Mouse (Mus musculus) kidney, postnatal 0 days (tissue): ENCODE results near the gene Usp25. TPM values are rescaled to one million over a fixed set of nuclear protein-coding genes. Genes with fewer than 3 reads are reported as not detected.
A peak's percentile ranks its signal among the peaks of the same experiment; 100 is the strongest.

ENCODE experiments used
- ATAC-seq: fragments of 200-750 bp; cut with Nextera tagmentation; replicated peaks from 2 replicates; pipeline ENCODE4 v1.8.0; 2017; ENCODE audit warnings: low read depth, moderate number of reproducible peaks, moderate TSS enrichment, moderate library complexity; ENCODE audit not compliant: low FRiP score
- DNase-seq: peaks from one replicate; pipeline ENCODE4 v3.0.0-alpha.2; 2016; ENCODE audit warnings: low spot score
- H3K27ac ChIP-seq: fragments of 300-500 bp; sonication (generic); 2 replicates; pipeline ENCODE4 v1.5.1; 2014; ENCODE audit warnings: mild to moderate bottlenecking
- H3K27me3 ChIP-seq: fragments of 300-500 bp; sonication (generic); 2 replicates; pipeline ENCODE4 v1.6.1; 2014; ENCODE audit warnings: low read length, mixed read lengths; ENCODE audit not compliant: insufficient read depth
- H3K36me3 ChIP-seq: fragments of 300-500 bp; sonication (generic); 2 replicates; pipeline ENCODE4 v1.6.1; 2014; ENCODE audit warnings: low read length, mixed read lengths; ENCODE audit not compliant: insufficient read depth
- H3K4me1 ChIP-seq: fragments of 300-500 bp; sonication (generic); replicated peaks from 2 replicates; pipeline ENCODE4 v1.6.1; 2014; ENCODE audit warnings: antibody characterized with exemption, low read length, mixed read lengths; ENCODE audit not compliant: insufficient read depth
- H3K4me2 ChIP-seq: fragments of 300-500 bp; sonication (generic); 2 replicates; pipeline ENCODE4 v1.6.1; 2014; ENCODE audit warnings: mild to moderate bottlenecking, low read length, moderate library complexity, mixed read lengths
- H3K4me3 ChIP-seq: fragments of 300-500 bp; sonication (generic); replicated peaks from 2 replicates; pipeline ENCODE4 v1.5.1; 2014; ENCODE audit warnings: low read depth, low read length
- H3K9ac ChIP-seq: fragments of 300-500 bp; sonication (generic); 2 replicates; pipeline ENCODE4 v1.6.1; 2014; ENCODE audit warnings: low read depth, low read length
- H3K9me3 ChIP-seq: fragments of 300-500 bp; sonication (generic); replicated peaks from 2 replicates; pipeline ENCODE4 v1.6.1; 2016; ENCODE audit warnings: low read length, inconsistent platforms, mixed read lengths
- CTCF ChIP-seq: IDR thresholded peaks from 2 replicates; pipeline ENCODE4 v1.5.1; 2016; ENCODE audit warnings: antibody characterized with exemption, low read depth, mild to moderate bottlenecking, moderate library complexity
- WGBS: fragments of 180-500 bp; shearing (Covaris S2); extraction: QIAGEN DNeasy Blood & Tissue Kit; methylation state at CpG from one replicate; pipeline ENCODE4 v1.1.7; 2014; 5-methylcytosine and 5-hydroxymethylcytosine counted together
- polyA plus RNA-seq: library from polyadenylated mRNA; unstranded; fragments of >200 nt; fragmentation: Nextera tagmentation; extraction: Ambion mirVana; gene quantifications from 2 replicates; pipeline ENCODE4 v1.2.1, GENCODE M21; 2015

The Usp25 gene
- polyA plus RNA-seq, 1 experiment from 2014 or later = 21.7 TPM

DNA sequence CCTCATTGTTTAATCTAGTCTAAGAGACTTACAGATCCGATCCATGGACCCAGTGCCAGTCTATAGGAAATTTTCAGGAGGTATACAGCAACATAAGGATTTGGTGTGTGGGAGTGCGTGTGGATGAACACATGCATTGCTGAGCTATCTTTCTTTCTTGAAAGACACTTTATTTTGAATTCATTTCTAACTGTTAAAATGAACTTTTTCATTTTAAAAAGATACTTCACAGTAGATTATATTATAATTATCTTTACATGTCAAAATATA lies 64.2 kb downstream of the Usp25 start:
- Histone ChIP-seq H3K4me1 (no peaks in the 10 kb centered on the region), H3K4me3 (no peak overlapping the region), H3K4me2 (no peak overlapping the region), H3K27me3 (no peaks in the 10 kb centered on the region), H3K9me3 (no peaks in the 10 kb centered on the region), H3K27ac (no peak overlapping the region), H3K9ac (no peak overlapping the region), H3K36me3 (peaks cover 47% of the 10 kb centered on the region)
- no peak for ATAC-seq
- no peak for DNase-seq
- TF ChIP-seq CTCF = no peak
- 92% methylated on average over 2 of the region's 2 CpGs for WGBS

GRCm38 (mm10) chr16:77084071-77084470 lies 70.6 kb downstream of the Usp25 start:
- WGBS = 78% methylated on average over 2 of the region's 2 CpGs

GRCm38 (mm10) chr16:77089806-77090205 lies 76.3 kb downstream of the Usp25 start:
- Histone ChIP-seq H3K27ac (no peak overlapping the region), H3K4me1 (no peaks in the 10 kb centered on the region), H3K36me3 (peaks cover 12% of the 10 kb centered on the region), H3K9me3 (no peaks in the 10 kb centered on the region), H3K4me3 (no peak overlapping the region), H3K4me2 (no peak overlapping the region), H3K27me3 (no peaks in the 10 kb centered on the region), H3K9ac (no peak overlapping the region)
- ATAC-seq = no peak
- TF ChIP-seq CTCF = no peak
- 90% methylated on average over 3 of the region's 3 CpGs for WGBS
- DNase-seq = no peak

More at GRCm38 (mm10) chr16:77084071-77084470, 70.6 kb downstream of the Usp25 start:
- DNase-seq (no peak), ATAC-seq (no peak)
- TF ChIP-seq CTCF = no peak
- H3K4me3 ChIP-seq = no peak overlapping the region
- no peaks in the 10 kb centered on the region for H3K4me1 ChIP-seq
- H3K27ac ChIP-seq = no peak overlapping the region
- H3K9me3 ChIP-seq = no peaks in the 10 kb centered on the region
- no peaks in the 10 kb centered on the region for H3K27me3 ChIP-seq
- no peak overlapping the region for H3K4me2 ChIP-seq
- H3K9ac ChIP-seq = no peak overlapping the region
- H3K36me3 ChIP-seq = peaks cover 26% of the 10 kb centered on the region

- Histone ChIP-seq H3K4me1 (no peaks in the 10 kb centered on the region), H3K27ac (no peak overlapping the region), H3K9ac (no peak overlapping the region), H3K4me2 (no peak overlapping the region), H3K36me3 (peaks cover 12% of the 10 kb centered on the region), H3K27me3 (no peaks in the 10 kb centered on the region), H3K9me3 (no peaks in the 10 kb centered on the region), H3K4me3 (no peak overlapping the region)
- ATAC-seq = no peak
- DNase-seq = no peak
- WGBS = 79% methylated on average over 9 of the region's 9 CpGs
- no peak for TF ChIP-seq CTCF
These were observed 80.0 kb downstream of the Usp25 start for GRCm38 (mm10) chr16:77093526-77093925.

DNA sequence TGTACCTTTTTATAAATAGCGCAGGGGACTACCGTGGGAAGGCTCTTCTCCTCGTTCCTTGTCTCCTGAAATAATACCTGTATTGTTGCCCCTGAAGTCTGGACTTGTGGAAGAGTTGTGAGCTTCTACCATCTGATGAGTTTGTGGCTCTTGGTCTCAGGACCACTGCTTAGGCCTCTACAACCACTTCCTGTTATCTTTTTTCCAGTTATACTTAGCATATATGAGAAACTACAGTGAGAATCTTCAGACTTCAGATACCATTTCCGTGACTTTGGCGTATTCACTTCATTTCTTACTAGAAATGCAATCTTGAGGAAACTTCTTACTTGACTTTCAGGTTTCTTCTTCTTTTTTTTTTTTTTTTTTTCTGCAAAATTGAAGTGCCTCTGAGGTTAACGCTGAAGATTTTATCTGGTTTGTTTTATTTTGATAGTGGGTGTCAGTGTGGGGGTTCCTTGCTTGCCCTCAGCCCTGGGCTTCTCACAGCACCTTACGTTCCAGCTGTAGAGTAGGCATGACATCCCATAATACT lies 81.6 kb downstream of the Usp25 start:
- no peak overlapping the region for H3K27ac ChIP-seq
- H3K9ac ChIP-seq = no peak overlapping the region
- no peak for DNase-seq
- 88% methylated on average over 7 of the region's 7 CpGs for WGBS
- no peaks in the 10 kb centered on the region for H3K9me3 ChIP-seq
- H3K36me3 ChIP-seq = peaks cover 15% of the 10 kb centered on the region
- H3K4me2 ChIP-seq = no peak overlapping the region
- TF ChIP-seq CTCF = no peak
- H3K4me1 ChIP-seq = no peaks in the 10 kb centered on the region
- no peak for ATAC-seq
- no peak overlapping the region for H3K4me3 ChIP-seq
- H3K27me3 ChIP-seq = no peaks in the 10 kb centered on the region

GRCm38 (mm10) chr16:77099018-77099869 lies 85.7 kb downstream of the Usp25 start:
- H3K36me3 ChIP-seq = peaks cover 15% of the 10 kb centered on the region
- peak; percentile 65 for TF ChIP-seq CTCF
- H3K27me3 ChIP-seq = no peaks in the 10 kb centered on the region
- DNase-seq = peak; percentile 51
- ATAC-seq = no peak
- H3K4me3 ChIP-seq = no peak overlapping the region
- no peak overlapping the region for H3K27ac ChIP-seq
- H3K9ac ChIP-seq = no peak overlapping the region
- H3K4me2 ChIP-seq = no peak overlapping the region
- no peaks in the 10 kb centered on the region for H3K4me1 ChIP-seq
- WGBS = 61% methylated on average over 8 of the region's 8 CpGs
- no peaks in the 10 kb centered on the region for H3K9me3 ChIP-seq
